Mouse (Mus musculus) embryonic fibroblast, embryonic 13.5 days (primary cell): ENCODE data around the gene Arpp19.

Experiments used
- CTCF ChIP-seq: IDR thresholded peaks from 2 replicates; pipeline ENCODE4 v1.5.1; 2011; ENCODE audit warnings: mild to moderate bottlenecking, control low read depth, low read length, moderate library complexity, borderline replicate concordance; ENCODE audit not compliant: insufficient read depth
- POLR2A ChIP-seq: IDR thresholded peaks from 2 replicates; pipeline ENCODE4 v1.6.1; 2011; ENCODE audit warnings: low read depth, mild to moderate bottlenecking, control low read depth, low read length, moderate library complexity

DNA sequence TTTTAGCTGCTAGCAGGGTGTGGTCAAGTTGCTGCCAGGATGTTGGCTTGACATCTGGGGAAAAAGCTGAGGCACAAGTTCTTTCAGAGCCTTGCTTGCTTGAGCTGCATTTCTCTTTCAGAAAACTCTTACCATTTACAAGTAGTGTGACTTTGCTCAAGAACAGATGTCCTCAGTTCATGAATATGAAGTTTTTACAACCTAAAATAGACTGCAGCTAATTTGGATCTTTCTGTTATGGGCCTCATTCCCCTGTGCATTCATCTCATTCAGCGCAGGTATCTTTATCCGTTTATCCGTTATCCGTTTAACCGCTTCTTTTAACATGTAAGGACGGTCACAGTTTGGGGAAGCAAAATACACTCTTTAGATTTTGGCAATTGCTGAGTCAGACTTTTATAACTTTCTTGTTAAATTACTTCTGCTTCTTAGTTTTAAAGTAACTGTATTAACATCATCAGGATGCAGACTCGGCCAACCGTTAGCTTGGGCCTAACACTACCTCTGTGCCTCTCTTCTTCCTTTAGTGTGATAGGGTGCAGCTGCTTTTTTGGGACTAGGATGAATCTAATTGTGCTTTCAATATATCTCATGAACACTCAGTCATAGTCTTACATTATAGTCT lies 62.9 kb downstream of the Arpp19 start:
- TF ChIP-seq CTCF: no peak
- TF ChIP-seq POLR2A: no peak
